Mouse (Mus musculus) neural tube, embryonic 13.5 days (tissue): ENCODE data around the gene Strc. TPM values are rescaled to one million over a fixed set of nuclear protein-coding genes. Genes with fewer than 3 reads are reported as not detected.

Source experiments
- ATAC-seq: fragments of 200-750 bp; cut with Nextera tagmentation; 2 replicates; pipeline ENCODE4 v1.8.0; 2017; ENCODE audit warnings: low read depth, mild to moderate bottlenecking, moderate TSS enrichment, moderate library complexity
- H3K27ac ChIP-seq: fragments of 300-500 bp; sonication (generic); replicated peaks from 2 replicates; pipeline ENCODE4 v1.5.1; 2015; ENCODE audit warnings: moderate library complexity, mild to moderate bottlenecking, inconsistent platforms
- H3K27me3 ChIP-seq: fragments of 300-500 bp; sonication (generic); 2 replicates; pipeline ENCODE4 v1.6.1; 2015; ENCODE audit warnings: mild to moderate bottlenecking, inconsistent platforms
- H3K36me3 ChIP-seq: fragments of 300-500 bp; sonication (generic); 2 replicates; pipeline ENCODE4 v1.6.1; 2015; ENCODE audit warnings: mild to moderate bottlenecking, inconsistent platforms
- H3K4me1 ChIP-seq: fragments of 300-500 bp; sonication (generic); replicated peaks from 2 replicates; pipeline ENCODE4 v1.6.1; 2015; ENCODE audit warnings: inconsistent platforms
- H3K4me2 ChIP-seq: fragments of 300-500 bp; sonication (generic); 2 replicates; pipeline ENCODE4 v1.6.1; 2015; ENCODE audit warnings: inconsistent platforms, mild to moderate bottlenecking, moderate library complexity
- H3K4me3 ChIP-seq: fragments of 300-500 bp; sonication (generic); 2 replicates; pipeline ENCODE4 v1.5.1; 2015; ENCODE audit warnings: mild to moderate bottlenecking, inconsistent platforms
- H3K9ac ChIP-seq: fragments of 300-500 bp; sonication (generic); 2 replicates; pipeline ENCODE4 v1.6.1; 2015; ENCODE audit warnings: moderate library complexity, mild to moderate bottlenecking, inconsistent platforms
- H3K9me3 ChIP-seq: fragments of 300-500 bp; sonication (generic); 2 replicates; pipeline ENCODE4 v1.6.1; 2016; ENCODE audit warnings: inconsistent platforms
- WGBS: fragments of 180-500 bp; shearing (Covaris S2); methylation state at CpG from one replicate; pipeline ENCODE4 v1.1.7; 2015; 5-methylcytosine and 5-hydroxymethylcytosine counted together
- polyA plus RNA-seq: library from polyadenylated mRNA; unstranded; fragments of >200 nt; fragmentation: Nextera tagmentation; extraction: Ambion mirVana; gene quantifications from 2 replicates; pipeline ENCODE4 v1.2.1, GENCODE M21; 2015

Gene Strc
- polyA plus RNA-seq, 1 experiment from 2014 or later: not detected

- H3K36me3 ChIP-seq: peaks cover 10% of the 10 kb centered on the region
- WGBS: 4% methylated on average over 6 of the region's 6 CpGs
- ATAC-seq: no peak
Observed at GRCm38 (mm10) chr2:121354378-121354777, 32.6 kb downstream of the Strc start.

GRCm38 (mm10) chr2:121353156-121353555 lies 33.8 kb downstream of the Strc start:
- Histone ChIP-seq H3K9ac (no peak overlapping the region), H3K4me3 (no peak overlapping the region), H3K9me3 (no peaks in the 10 kb centered on the region), H3K27ac (no peak overlapping the region), H3K4me1 (peaks cover 15% of the 10 kb centered on the region), H3K4me2 (no peak overlapping the region), H3K27me3 (peaks cover 25% of the 10 kb centered on the region), H3K36me3 (peaks cover 20% of the 10 kb centered on the region)
- ATAC-seq: no peak
- 77% methylated on average over 8 of the region's 8 CpGs for WGBS

More at GRCm38 (mm10) chr2:121354378-121354777, 32.6 kb downstream of the Strc start:
- H3K4me2 ChIP-seq: peak overlapping the region; percentile 72
- H3K4me3 ChIP-seq: peak overlapping the region; percentile 69
- H3K9ac ChIP-seq: peak overlapping the region; percentile 88
- peak overlapping the region; percentile 92 for H3K27ac ChIP-seq
- peaks cover 36% of the 10 kb centered on the region for H3K27me3 ChIP-seq
- H3K4me1 ChIP-seq: peaks cover 27% of the 10 kb centered on the region
- H3K9me3 ChIP-seq: no peaks in the 10 kb centered on the region

GRCm38 (mm10) chr2:121339057-121339456 lies 47.9 kb downstream of the Strc start:
- Histone ChIP-seq H3K4me3 (no peak overlapping the region), H3K9me3 (no peaks in the 10 kb centered on the region), H3K4me2 (no peak overlapping the region), H3K27me3 (no peaks in the 10 kb centered on the region), H3K27ac (no peak overlapping the region), H3K36me3 (peaks cover 64% of the 10 kb centered on the region), H3K4me1 (no peaks in the 10 kb centered on the region), H3K9ac (no peak overlapping the region)
- ATAC-seq: no peak

GRCm38 (mm10) chr2:121329492-121329891 lies 57.5 kb downstream of the Strc start:
- Histone ChIP-seq H3K9me3 (no peaks in the 10 kb centered on the region), H3K27me3 (no peaks in the 10 kb centered on the region), H3K9ac (no peak overlapping the region), H3K4me2 (no peak overlapping the region), H3K4me3 (no peak overlapping the region), H3K36me3 (peaks cover 62% of the 10 kb centered on the region), H3K4me1 (no peaks in the 10 kb centered on the region), H3K27ac (no peak overlapping the region)
- ATAC-seq: no peak
- WGBS: 95% methylated on average over 2 of the region's 2 CpGs

- H3K36me3 ChIP-seq: peaks cover 44% of the 10 kb centered on the region
- 88% methylated on average over 10 of the region's 10 CpGs for WGBS
- H3K27ac ChIP-seq: no peak overlapping the region
- H3K9me3 ChIP-seq: no peaks in the 10 kb centered on the region
- no peak overlapping the region for H3K9ac ChIP-seq
- H3K27me3 ChIP-seq: no peaks in the 10 kb centered on the region
- no peak overlapping the region for H3K4me3 ChIP-seq
- H3K4me2 ChIP-seq: no peak overlapping the region
- H3K4me1 ChIP-seq: no peaks in the 10 kb centered on the region
- ATAC-seq: no peak
Observed at GRCm38 (mm10) chr2:121323693-121324470, 63.1 kb downstream of the Strc start.

GRCm38 (mm10) chr2:121323041-121323440 lies 63.9 kb downstream of the Strc start:
- Histone ChIP-seq H3K4me2 (no peak overlapping the region), H3K4me1 (no peaks in the 10 kb centered on the region), H3K36me3 (peaks cover 42% of the 10 kb centered on the region), H3K27ac (no peak overlapping the region), H3K4me3 (no peak overlapping the region), H3K9me3 (no peaks in the 10 kb centered on the region), H3K27me3 (no peaks in the 10 kb centered on the region), H3K9ac (no peak overlapping the region)
- WGBS: 91% methylated on average over 10 of the region's 10 CpGs
- ATAC-seq: no peak

GRCm38 (mm10) chr2:121316278-121316677 lies 70.7 kb downstream of the Strc start:
- Histone ChIP-seq H3K27ac (no peak overlapping the region), H3K4me3 (no peak overlapping the region), H3K4me2 (no peak overlapping the region), H3K9me3 (no peaks in the 10 kb centered on the region), H3K27me3 (no peaks in the 10 kb centered on the region), H3K9ac (no peak overlapping the region), H3K36me3 (peaks cover 39% of the 10 kb centered on the region), H3K4me1 (no peaks in the 10 kb centered on the region)
- 87% methylated on average over 8 of the region's 8 CpGs for WGBS
- no peak for ATAC-seq

Other genes starting within 250 kb of the Strc start
- gene Adal, start 246.7 kb downstream of the Strc start, polyA plus RNA-seq: 33.3 and 35.8 TPM in 2 replicates
- gene Lcmt2, start 246.5 kb downstream of the Strc start, polyA plus RNA-seq: 18.3 and 21.2 TPM in 2 replicates
- gene Tubgcp4, start 216.5 kb downstream of the Strc start, polyA plus RNA-seq: 49.6 and 57.0 TPM in 2 replicates
- 8.4 and 8.8 TPM in 2 replicates for gene Zscan29, start 216.0 kb downstream of the Strc start, polyA plus RNA-seq
- 151 and 181 TPM in 2 replicates for gene Trp53bp1, start 115.8 kb downstream of the Strc start, polyA plus RNA-seq
- gene Map1a, start 97.6 kb downstream of the Strc start, polyA plus RNA-seq: 17.6 and 21.8 TPM in 2 replicates
- gene Ppip5k1, start 31.8 kb downstream of the Strc start, polyA plus RNA-seq: 16.3 and 17.4 TPM in 2 replicates
- gene Ckmt1, start 29.5 kb downstream of the Strc start, polyA plus RNA-seq: 54.0 and 60.8 TPM in 2 replicates
- gene Pdia3, start 26.6 kb upstream of the Strc start, polyA plus RNA-seq: 453 and 473 TPM in 2 replicates
- 3.5 and 4.8 TPM in 2 replicates for gene Catsper2, start 26.6 kb upstream of the Strc start, polyA plus RNA-seq
- gene Ell3, start 57.1 kb upstream of the Strc start, polyA plus RNA-seq: 2.6 TPM in 2 replicates
- 393 and 478 TPM in 2 replicates for gene Serf2, start 62.0 kb upstream of the Strc start, polyA plus RNA-seq
- gene Hypk, start 66.1 kb upstream of the Strc start, polyA plus RNA-seq: 113 and 132 TPM in 2 replicates
- gene Serinc4, start 69.6 kb upstream of the Strc start, polyA plus RNA-seq: 1.1 and 1.4 TPM in 2 replicates
- gene Mfap1b, start 86.9 kb upstream of the Strc start, polyA plus RNA-seq: 74.3 and 76.4 TPM in 2 replicates
- gene Mfap1a, start 119.5 kb upstream of the Strc start, polyA plus RNA-seq: 30.1 and 39.3 TPM in 2 replicates
- gene Wdr76, start 119.6 kb upstream of the Strc start, polyA plus RNA-seq: 4.2 and 4.5 TPM in 2 replicates